Mouse (Mus musculus): ENCODE data around the gene Cirbp.

Gene Cirbp

GRCm38 (mm10) chr10:80165392-80166128 is at the start of gene Cirbp:
Gene Cirbp (plus strand): TSS chr10:80165985.
- DNase-seq (ENCODE audit: low spot score): no peak

- no peak for DNase-seq (ENCODE audit: low spot score)
Measured at GRCm38 (mm10) chr10:80116563-80116926, 49.2 kb upstream of the Cirbp start.

- DNase-seq (ENCODE audit: low spot score): no peak
Measured at GRCm38 (mm10) chr10:80116927-80117691, 48.7 kb upstream of the Cirbp start.

- no peak for DNase-seq (ENCODE audit: low spot score)
Measured at GRCm38 (mm10) chr10:80117736-80118135, 48.0 kb upstream of the Cirbp start.

- DNase-seq (ENCODE audit: low spot score): no peak
Measured at GRCm38 (mm10) chr10:80118552-80118951, 47.2 kb upstream of the Cirbp start.

GRCm38 (mm10) chr10:80120146-80120545 is 45.6 kb upstream of the Cirbp start:
- DNase-seq (ENCODE audit: low spot score): no peak

- no peak for DNase-seq (ENCODE audit: low spot score)
Measured at GRCm38 (mm10) chr10:80121639-80122038, 44.1 kb upstream of the Cirbp start.

- no peak for DNase-seq (ENCODE audit: low spot score)
Measured at GRCm38 (mm10) chr10:80123932-80124562, 41.7 kb upstream of the Cirbp start.

- DNase-seq (ENCODE audit: low spot score): no peak
Measured at GRCm38 (mm10) chr10:80127920-80128319, 37.9 kb upstream of the Cirbp start.

GRCm38 (mm10) chr10:80129846-80130245 is 35.9 kb upstream of the Cirbp start:
- no peak for DNase-seq (ENCODE audit: low spot score)

- DNase-seq (ENCODE audit: low spot score): no peak
Measured at GRCm38 (mm10) chr10:80130403-80131031, 35.3 kb upstream of the Cirbp start.

GRCm38 (mm10) chr10:80131316-80131951 is 34.4 kb upstream of the Cirbp start:
- DNase-seq (ENCODE audit: low spot score): no peak

GRCm38 (mm10) chr10:80131952-80132350 is 33.8 kb upstream of the Cirbp start:
- no peak for DNase-seq (ENCODE audit: low spot score)

GRCm38 (mm10) chr10:80133226-80133849 is 32.4 kb upstream of the Cirbp start:
- DNase-seq (ENCODE audit: low spot score): no peak

- DNase-seq (ENCODE audit: low spot score): no peak
Measured at GRCm38 (mm10) chr10:80134421-80134820, 31.4 kb upstream of the Cirbp start.

GRCm38 (mm10) chr10:80135161-80135560 is 30.6 kb upstream of the Cirbp start:
- no peak for DNase-seq (ENCODE audit: low spot score)

- DNase-seq (ENCODE audit: low spot score): no peak
Measured at GRCm38 (mm10) chr10:80135641-80136040, 30.1 kb upstream of the Cirbp start.

- DNase-seq (ENCODE audit: low spot score): no peak
Measured at GRCm38 (mm10) chr10:80136179-80136951, 29.4 kb upstream of the Cirbp start.

GRCm38 (mm10) chr10:80136952-80137625 is 28.7 kb upstream of the Cirbp start:
- DNase-seq (ENCODE audit: low spot score): no peak
